In genomic region chr4:66321051-66321450, GRCm38 (mm10) we compare ENCODE assay signal across 12 mouse cellular contexts.
"Had no signal": no experiment of that assay in that cellular context is flagged by ENCODE, and none has a peak within 500 bp of the region (broad histone marks: within the 10 kb centered on the region; RNA-seq: fewer than 3 reads in every experiment).

No protein-coding gene starts in this region.

- DNase-seq: retina, postnatal 1 day; right cerebral cortex, adult 18-20 months; right cerebral cortex, postnatal 14 days; right cerebral cortex, postnatal 25 days; right cerebral cortex, postnatal 4 days; spleen, adult 18-20 months; thymus, adult 18-20 months; thymus, adult 2 months; thymus, postnatal 14 days; thymus, postnatal 25 days; thymus, postnatal 36 days; thymus, postnatal 4 days had no signal
